Mouse (Mus musculus) urinary bladder, postnatal 25 days (tissue): ENCODE measurements around the gene AC161166.1.

Experiments
- DNase-seq: peaks from one replicate; pipeline ENCODE4 v3.0.0; 2022; ENCODE audit warnings: low spot score

The AC161166.1 gene

DNA sequence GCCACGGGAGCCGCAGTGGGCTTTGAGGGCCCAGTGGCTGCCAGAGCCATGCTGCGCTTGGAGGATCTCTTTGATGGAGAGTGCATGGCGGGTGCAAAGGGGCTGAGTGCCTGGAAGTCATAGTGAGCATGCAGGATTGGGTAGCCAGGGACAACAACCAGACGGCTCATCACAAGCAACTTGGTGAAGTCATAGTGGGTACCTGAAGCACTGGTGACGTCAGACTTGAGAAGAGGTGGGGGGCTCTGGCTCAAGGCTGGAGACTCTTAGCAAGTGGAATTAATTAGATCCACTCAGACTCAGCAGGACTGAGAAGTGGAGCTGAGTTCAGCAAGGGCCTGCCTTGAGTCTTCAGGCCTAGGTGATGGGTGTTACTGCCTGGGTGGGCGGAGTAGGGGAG lies at the start of gene AC161166.1:
Gene AC161166.1, minus strand, starts transcription at position 101 of the 400 bp plus-strand sequence.
- no peak for DNase-seq

DNA sequence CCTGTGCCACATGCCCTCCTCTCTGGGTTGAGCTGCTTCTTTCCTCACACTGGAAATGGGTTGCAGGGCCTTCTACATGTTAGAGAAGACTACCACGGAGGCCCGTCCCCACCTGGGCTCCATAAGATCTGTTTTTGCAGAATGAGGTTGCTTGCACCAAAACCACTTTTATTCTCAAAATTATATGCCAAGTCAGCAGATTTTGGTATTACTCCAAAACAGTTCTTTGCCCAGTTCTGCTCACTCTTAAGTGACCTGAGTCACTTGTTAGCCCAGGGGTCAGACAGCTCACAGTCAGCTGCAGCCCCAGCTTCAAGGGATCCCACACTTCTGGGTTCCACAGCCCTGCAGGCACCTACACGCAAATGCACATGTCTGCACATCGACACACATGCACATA lies 49.2 kb upstream of the AC161166.1 start:
- DNase-seq: no peak

DNA sequence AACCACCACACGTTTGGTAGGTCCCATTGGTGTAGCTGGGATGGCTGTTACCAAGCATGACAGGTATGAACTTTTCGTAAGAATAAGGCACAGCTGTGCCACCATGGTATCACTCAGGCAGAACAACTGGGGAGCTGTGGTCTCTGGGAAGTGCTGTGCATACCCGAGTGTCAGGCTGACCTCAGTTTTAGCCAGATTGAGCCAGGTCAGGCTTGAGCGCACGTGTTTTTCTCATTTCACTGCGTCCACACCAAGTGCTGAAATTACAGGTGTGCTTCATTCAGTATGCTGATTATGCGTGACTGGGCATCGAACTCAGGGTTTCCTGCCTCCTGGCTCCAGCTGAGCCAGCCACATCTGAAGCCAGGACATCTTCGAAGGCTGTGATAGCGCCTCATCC lies 43.5 kb upstream of the AC161166.1 start:
- no peak for DNase-seq

DNA sequence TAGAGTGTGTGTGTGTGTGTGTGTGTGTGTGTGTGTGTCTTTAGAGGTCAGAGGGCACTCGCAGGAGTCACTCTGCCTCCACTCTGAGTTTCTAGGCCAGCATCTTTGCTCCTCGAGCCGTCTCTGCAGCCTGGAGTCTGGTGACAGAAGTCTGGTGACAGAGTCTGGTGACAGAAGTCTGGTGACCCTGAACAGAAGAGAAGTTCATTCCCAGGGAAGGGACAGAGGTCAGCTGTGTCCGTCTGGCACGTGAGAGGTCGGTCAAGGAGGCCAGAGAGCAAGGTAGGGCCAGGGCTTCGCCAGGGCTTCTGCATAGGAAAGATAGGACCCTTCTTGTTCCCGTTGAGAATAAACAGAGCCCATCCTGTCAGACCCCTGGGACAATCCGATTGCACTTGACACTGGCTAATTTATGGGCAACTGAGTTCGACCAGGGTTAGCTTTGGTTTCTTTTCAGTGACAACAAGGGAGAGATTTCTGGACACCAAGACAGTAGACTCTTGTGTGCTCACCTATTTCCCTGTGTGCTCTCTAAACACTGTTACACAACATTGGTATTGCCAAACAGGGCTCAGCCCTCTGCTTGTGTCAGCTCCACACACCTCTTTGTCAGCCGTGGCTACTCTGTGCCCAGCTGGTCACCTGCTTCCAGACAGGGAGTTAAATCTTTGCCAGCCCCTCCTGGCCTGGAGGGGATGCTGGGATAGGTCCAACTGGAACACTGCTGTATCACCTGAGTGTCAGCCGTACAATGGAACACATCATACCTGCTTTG lies 39.9 kb upstream of the AC161166.1 start:
- DNase-seq: no peak

DNA sequence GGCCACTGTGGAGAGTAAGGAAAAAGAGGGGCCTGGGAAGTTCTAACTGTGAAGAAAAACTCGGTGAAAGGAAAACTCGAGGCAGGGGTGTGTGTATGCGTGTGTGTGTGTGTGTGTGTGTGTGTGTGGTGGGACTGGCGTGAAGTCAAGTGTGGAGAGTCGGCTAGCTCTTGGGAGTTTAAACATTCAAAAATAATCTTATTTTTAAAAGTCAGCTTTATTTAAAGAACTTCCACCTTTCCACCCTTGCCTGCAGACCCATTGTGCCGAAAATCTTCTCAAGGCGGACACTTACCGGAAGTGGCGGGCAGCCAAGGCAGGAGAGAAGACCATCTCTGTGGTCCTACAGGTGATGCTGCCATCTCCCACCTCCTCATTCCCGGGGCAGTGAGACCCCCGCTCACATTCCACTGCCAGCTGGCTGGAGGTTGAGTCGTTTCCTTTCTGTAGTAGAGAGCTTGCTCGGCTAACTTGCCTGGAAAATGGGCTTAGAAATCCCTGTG lies 35.3 kb upstream of the AC161166.1 start:
- no peak for DNase-seq

DNA sequence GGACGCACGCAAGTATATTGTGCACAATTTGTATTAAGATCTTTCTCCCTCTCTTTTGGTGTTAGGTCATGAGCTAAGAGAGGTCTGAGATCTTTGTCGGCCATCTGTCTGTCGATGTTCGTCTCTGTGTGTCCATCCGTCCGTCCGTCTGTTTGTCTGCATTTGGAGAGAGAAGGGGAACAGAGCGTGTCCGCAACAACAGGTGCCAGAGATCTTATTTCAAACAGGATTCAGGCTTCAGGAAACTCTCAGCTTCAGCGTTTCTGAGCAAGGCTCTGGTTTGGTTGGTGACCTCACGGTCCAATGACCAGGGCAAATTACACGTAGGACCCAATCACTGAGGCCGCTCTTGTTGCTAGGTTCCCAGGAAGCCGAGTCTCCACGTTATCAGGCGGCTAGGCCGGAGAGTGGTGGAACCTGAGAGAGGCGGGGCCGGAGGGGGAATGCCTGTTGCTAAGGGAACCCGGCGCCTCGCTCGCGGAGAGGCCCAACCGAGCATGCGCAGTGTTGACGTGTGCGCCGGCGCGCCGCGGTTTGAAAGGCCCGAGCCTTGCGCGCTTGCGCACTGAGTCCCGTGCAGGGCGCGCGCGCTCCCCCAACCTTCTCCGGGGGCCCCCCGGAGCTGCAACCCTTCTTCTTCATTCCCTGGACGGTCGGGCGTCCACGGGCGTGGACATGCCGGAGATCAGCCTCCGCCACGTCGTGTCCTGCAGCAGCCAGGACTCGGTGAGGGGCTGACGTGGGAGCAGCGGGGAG lies 34.6 kb upstream of the AC161166.1 start:
- DNase-seq: peak; percentile 99

DNA sequence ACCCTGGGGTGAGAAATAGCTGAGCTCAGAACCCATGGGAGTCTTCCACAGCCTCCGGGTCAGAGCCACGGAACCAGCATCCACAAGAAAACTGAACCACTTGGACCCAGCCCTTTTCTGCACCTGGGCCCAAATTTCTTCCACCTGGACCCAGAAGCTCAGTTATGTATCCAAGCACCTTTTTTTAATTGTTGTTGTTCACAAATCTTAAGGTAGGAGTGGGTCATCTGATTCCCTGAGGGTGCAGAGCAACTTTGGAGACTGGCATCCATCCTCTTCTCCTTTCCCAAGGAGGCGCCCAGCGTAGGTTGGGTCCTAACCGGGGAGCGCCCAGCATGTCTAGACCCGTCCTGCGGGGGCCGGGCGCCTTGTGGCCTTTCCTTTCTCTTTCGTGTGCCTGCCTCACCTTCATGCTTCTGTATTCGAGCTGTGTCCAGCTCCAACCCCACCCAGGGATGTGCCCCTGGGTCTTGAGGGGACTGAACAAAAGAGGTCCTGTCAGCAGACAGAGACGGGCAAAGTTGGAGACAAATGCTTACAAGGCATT lies 33.9 kb upstream of the AC161166.1 start, which contains the start of the genes Pinlyp and Xrcc1:
Gene Pinlyp, minus strand, starts transcription at position 51 of the 547 bp plus-strand sequence.
Gene Xrcc1, plus strand, starts transcription at position 222 of the 547 bp plus-strand sequence.
- peak; percentile 30 for DNase-seq

DNA sequence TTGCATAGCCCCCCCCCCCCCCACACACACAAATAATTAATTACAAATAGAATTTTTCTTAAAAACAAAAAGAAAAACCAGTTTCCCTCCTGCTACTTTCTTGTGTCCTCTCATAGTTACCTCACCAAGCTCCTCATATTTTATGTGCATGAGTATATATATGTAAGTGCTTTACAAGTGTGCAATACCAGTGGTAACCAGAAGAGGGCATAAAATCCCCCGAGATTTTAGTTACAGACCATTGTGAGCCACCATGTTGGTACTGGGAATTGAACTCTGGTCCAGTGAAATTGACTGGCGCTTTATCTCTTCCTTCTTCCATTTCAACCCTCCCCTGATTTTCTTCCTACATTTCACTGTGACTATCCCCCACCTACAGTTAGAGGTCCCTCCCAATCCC lies 32.3 kb upstream of the AC161166.1 start:
- DNase-seq: no peak

DNA sequence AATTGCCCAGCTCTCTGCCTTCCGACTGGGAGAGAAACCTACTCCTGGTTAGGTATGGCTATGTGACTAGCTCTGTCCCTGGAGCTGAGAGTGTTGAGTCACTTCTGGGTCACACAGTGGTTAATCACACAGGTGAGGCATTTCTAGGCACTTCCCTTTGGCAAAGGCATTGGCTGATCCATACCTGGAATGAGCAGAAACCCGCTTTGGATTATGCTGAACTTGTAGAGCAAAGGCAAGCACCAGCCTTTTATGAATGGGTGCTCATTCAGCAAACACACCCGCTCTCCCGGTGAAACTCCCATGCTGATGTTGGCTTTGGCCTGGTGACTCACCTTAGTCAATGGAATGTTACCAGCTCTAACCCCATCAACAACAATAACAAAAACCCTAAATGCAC lies 27.4 kb upstream of the AC161166.1 start:
- no peak for DNase-seq

DNA sequence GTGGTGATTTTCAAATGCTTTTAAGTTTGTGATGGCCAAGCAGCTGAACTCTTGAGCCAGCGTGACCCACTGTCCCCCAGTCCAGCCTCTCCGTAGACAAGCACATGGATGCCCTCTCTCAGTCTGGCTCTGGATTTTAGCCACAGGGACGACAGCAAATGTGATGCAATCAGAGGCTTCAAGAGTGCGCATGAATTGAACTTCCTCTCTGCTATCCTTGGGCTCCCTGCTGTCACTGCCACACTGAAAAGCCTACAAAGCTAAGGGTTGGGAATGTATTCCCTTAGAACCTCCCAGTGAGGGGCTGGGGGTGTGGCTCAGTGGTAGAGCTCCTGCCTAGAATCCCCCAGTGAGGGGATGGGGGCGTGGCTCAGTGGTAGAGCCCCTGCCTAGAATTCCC lies 26.4 kb upstream of the AC161166.1 start:
- DNase-seq: no peak

DNA sequence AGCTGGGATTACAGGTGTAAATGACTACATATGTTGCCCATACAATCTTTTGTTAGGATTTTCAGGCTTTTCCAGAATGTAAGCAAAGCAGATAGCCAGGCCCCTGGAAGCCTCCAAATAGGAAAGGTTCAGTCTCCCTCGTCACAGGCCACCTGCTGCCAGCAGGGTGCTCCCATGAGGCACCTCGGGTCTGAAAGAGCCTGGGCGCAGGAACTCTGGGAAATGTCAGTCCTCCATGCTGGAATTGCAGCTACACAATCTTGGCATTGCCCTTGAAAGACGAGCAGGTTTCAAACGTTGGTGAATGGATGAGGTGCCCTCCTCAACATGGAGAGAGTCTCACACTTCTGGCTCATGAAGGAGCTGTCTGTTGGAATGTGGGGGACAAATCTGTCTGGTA lies 25.9 kb upstream of the AC161166.1 start:
- no peak for DNase-seq

DNA sequence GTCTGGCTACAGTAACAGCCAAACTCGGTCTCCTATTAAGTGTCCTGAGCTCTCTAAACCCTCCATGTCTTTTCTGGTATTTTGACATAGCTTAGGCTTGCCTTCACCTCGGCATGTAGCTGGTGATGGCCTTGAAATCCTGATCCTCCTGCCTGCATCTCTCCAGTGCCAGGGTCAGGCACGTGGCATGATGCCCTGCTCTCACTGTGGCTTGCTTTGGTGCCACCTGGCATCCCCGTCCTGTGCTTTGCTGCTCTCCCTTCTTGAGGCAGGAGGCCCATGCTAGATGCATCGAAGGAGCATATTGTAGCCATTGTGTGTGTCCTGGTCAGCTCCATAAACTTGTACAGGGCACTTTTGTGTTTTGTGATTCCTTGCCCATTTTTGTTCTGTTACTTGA lies 25.3 kb upstream of the AC161166.1 start:
- no peak for DNase-seq

DNA sequence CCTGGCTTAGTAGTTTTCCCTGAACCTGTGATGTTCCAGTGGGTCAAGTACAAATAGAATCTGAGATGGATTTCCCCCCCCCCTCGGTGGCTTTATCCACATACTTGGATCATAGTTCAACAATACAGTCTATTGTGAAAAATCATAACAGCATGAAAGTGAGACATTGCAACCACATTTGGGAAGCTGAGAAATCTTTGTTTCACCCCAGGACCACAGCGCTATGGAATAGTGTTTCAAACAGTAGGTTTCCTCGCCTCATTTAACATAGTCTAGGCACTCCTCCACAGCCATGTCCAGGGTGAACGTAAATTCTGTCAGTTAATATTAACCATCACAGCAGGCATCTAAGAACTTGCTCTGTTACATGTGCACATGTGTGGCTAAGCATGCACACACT lies 24.8 kb upstream of the AC161166.1 start:
- no peak for DNase-seq

DNA sequence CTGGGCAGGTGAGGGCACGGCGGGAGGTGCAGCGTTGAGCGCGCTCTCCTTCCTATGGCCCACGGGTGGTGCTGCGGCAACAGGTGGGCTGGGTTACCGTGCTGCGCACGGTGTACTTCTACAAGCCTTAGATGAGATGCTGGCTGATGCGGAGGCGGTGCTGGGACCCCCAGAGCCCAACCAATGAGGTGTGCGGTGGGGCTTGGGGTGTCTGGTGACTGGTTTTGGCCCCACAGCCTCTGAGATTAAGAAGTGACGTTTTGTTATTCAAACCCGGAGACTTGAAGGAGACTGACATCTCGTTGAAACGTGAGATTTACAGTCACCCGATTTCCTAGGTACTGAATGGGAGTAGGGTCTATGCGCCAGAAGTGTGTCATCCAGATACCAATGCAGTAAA lies 22.0 kb upstream of the AC161166.1 start:
- DNase-seq: no peak

DNA sequence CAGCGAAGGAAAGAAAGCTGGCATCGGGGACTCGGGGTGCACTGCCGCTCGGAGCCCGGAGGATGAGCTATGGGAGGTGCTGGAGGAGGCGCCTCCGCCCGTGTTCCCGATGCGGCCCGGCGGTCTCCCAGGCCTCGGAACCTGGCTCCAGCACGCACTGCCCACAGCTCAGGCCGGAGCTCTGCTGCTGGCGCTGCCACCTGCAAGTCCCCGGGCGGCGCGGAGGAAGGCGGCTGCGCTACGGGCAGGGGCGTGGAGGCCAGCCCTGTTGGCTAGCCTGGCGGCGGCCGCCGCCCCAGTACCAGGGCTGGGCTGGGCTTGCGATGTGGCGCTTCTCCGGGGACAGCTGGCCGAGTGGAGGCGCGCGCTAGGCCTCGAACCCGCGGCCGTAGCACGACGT lies 21.6 kb upstream of the AC161166.1 start:
- DNase-seq: no peak

DNA sequence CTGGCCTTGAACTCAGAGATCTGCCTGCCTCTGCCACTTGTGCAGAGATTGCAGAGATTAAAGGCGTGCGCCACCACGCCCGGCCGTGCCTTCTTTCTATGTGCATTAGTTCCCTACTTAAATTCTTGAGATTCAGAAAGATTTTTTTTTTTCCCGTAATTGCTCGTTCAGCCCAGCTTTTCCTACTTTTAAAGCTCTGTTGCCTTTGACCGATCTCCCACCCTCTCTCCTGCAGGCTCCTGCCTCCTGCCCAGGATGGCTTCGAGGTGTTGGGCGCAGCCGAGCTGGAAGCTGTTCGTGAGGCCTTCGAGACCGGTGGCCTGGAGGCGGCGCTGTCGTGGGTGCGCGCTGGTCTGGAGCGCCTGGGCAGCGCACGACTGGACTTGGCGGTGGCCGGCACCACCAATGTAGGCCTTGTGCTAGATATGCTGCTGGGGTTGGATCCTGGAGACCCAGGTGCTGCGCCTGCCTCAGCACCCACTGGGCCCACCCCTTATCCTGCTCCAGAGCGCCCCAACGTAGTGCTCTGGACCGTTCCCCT lies 20.8 kb upstream of the AC161166.1 start:
- no peak for DNase-seq

DNA sequence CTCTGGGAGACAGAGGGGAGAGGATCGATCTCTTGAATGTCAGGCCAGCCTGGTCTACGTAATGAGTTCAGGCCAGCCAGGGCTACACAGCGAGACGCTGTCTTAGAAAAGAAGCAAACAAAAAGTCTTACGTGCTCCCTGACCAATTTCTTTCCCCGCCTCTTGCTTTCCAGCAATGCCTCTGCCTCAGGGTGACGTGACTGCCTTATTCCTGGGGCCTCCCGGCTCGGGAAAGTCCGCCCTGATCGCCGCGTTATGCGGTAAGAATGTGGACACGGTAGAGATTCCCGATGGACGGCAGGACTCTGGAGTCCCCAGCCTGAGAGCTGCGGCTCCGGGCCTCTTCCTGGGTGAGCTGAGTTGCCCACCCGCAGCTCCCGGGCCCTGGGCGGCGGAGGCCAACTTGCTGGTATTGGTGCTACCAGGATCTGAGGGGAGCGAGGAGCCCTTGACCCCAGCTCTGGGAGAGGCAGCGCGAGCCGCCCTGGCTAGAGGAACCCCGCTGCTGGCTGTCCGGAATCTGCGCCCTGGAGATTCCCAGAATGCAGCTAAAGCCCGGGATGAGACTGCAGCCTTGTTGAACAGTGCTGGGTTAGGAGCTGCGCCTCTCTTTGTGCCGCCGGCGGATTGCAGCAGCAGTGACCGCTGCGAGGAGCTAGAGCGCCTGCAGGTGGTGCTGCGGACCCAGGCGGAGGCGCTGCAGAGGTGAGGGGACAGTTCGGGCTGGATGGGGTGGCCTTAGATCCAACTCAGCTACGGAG lies 19.1 kb upstream of the AC161166.1 start:
- DNase-seq: peak; percentile 57

DNA sequence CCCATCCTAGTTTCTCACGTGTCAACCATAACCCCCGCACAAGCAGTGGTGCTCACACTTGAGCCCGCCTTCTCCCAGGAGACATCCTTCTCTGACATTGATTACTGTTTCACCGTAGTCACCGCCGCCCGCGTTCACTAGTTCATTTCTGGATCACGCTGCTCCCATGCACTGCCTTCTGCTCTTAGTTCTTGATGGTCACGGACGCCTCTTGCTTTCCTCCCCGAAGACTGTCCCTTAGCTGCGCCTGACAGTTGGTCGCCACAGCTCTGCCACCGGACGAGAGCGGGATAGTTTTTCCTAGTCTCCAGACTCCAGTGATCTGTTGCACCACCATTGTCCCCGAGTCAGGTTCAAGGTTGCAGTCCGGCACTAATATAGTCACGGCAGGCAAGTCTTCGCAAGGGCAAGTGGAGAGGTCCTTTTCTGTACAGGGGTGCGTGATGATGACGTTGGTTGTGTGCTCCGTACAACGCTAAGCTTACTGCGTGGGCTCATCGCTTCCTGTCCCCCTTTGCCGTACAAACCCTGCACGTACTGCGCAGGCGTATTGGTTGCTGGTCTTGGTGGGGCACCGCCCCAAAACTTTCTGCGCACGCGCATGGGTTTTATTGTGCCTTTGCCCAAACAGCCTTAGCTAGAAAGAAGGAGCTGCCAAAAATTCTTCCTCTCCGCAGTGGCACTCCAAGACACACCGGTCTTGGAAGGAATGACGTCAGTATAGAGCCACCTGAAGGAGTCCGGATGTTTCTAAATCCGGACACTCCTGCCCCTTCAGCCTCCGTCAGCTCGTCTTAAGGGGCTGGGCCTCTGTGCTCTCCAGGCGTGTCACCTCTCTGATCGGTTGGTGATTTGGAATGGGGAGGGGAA lies 18.0 kb upstream of the AC161166.1 start, which contains the start of gene Irgq:
Gene Irgq, plus strand, starts transcription at position 628 of the 870 bp plus-strand sequence.
- peak; percentile 99 for DNase-seq

DNA sequence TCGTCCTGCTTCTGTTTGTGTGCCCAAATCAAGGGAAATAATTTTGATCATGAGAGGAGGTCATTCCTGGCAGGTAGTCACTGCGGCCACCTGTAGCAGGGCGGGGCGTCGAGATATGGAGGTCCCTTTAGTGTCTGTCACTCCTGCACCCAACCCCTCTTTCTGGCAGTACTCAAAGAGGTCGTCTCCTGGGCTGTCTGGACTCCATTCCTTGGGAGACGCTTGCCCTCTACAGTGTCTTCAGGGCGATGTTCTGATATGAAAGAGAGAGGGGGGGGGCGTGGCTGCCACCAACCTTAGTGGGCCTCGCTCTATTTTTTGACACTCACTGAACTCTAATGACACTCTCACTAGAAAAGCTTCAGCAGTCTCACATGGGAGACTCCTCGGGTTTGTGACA lies 17.3 kb upstream of the AC161166.1 start:
- DNase-seq: no peak

DNA sequence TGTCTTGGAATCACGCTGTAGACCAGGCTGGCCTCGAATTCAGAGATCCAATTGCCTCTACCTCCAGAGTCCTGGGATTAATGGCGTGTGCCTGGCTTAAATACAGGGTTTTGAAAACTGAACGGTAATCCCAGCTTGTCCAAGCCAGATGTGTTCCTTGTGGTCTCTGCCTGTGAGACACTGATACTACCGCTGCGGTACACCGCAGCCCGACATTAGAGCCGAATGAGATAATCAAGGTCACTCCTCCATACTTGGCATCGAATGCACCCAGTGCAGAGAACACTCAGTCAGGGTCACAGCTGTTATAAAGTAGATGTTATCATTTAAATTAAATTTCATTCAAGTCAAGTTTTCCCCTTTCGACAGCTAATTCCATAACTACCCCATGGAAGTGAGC lies 16.6 kb upstream of the AC161166.1 start:
- DNase-seq: no peak
